Mouse (Mus musculus) embryonic facial prominence, embryonic 15.5 days (tissue): ENCODE results near the gene Apol7e. TPM values are rescaled to one million over a fixed set of nuclear protein-coding genes. Genes with fewer than 3 reads are reported as not detected.
"Not testable (repeated sequence)": the region's sequence is repeated elsewhere in the genome, so short reads cannot be mapped to it uniquely, and the experiment has no call there.

Experiments used
- ATAC-seq: fragments of 200-750 bp; cut with Nextera tagmentation; 2 replicates; pipeline ENCODE4 v1.8.0; 2017; ENCODE audit warnings: low read depth, moderate TSS enrichment; ENCODE audit not compliant: insufficient number of reproducible peaks, low FRiP score, low TSS enrichment
- H3K27ac ChIP-seq: fragments of 300-500 bp; sonication (generic); replicated peaks from 2 replicates; pipeline ENCODE4 v1.5.1; 2015; ENCODE audit warnings: mild to moderate bottlenecking, inconsistent platforms
- H3K27me3 ChIP-seq: fragments of 300-500 bp; sonication (generic); 2 replicates; pipeline ENCODE4 v1.6.1; 2015; ENCODE audit warnings: inconsistent platforms
- H3K36me3 ChIP-seq: fragments of 300-500 bp; sonication (generic); 2 replicates; pipeline ENCODE4 v1.6.1; 2015; ENCODE audit warnings: mild to moderate bottlenecking, inconsistent platforms
- H3K4me1 ChIP-seq: fragments of 300-500 bp; sonication (generic); 2 replicates; pipeline ENCODE4 v1.6.1; 2015; ENCODE audit warnings: inconsistent platforms
- H3K4me2 ChIP-seq: fragments of 300-500 bp; sonication (generic); replicated peaks from 2 replicates; pipeline ENCODE4 v1.6.1; 2015; ENCODE audit warnings: mild to moderate bottlenecking, inconsistent platforms
- H3K4me3 ChIP-seq: fragments of 300-500 bp; sonication (generic); replicated peaks from 2 replicates; pipeline ENCODE4 v1.5.1; 2015; ENCODE audit warnings: mild to moderate bottlenecking, inconsistent platforms
- H3K9ac ChIP-seq: fragments of 300-500 bp; sonication (generic); 2 replicates; pipeline ENCODE4 v1.6.1; 2015; ENCODE audit warnings: inconsistent platforms
- H3K9me3 ChIP-seq: fragments of 300-500 bp; sonication (generic); replicated peaks from 2 replicates; pipeline ENCODE4 v1.6.1; 2016; ENCODE audit warnings: inconsistent platforms
- WGBS: fragments of 180-500 bp; shearing (Covaris S2); methylation state at CpG from one replicate; pipeline ENCODE4 v1.1.7; 2015; 5-methylcytosine and 5-hydroxymethylcytosine counted together
- polyA plus RNA-seq: library from polyadenylated mRNA; unstranded; fragments of >200 nt; fragmentation: Nextera tagmentation; extraction: Ambion mirVana; gene quantifications from 2 replicates; pipeline ENCODE4 v1.2.1, GENCODE M21; 2015

The Apol7e gene
- polyA plus RNA-seq, 1 experiment from 2014 or later, result not detected

DNA sequence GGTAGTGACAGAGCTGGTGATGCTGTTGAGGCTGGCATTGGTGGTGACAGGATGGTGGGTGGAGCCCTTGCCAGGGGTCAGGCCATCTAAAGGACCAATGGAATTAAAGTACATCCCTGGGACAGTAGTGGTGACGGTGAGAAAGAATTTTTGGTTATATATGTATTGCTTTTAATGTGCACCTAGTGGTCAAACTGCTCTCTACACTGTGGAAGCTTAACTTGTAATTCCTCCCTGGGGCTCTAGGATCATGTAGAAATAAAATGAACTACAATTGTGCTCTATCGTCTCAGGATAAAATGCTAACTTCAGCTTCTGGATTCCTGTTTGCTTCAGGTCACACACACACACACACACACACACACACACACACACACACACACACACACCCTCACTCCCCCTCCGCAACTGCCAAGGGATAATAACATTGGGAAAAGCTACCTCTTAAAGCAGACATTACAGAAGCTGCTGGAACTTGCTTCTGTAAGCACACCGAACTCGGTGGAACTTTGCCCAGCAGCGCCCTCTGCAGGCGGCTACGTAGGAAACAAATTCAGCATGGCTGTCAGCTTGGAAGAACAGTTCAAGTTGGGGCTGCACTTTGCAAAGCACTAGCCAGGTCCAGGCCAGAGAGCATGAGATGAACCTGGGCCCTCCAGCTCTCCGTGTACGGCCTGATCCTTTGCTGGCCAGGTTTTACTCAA is 25.7 kb downstream of the Apol7e start:
- H3K4me2 ChIP-seq, ATAC-seq, H3K36me3 ChIP-seq, H3K4me1 ChIP-seq, H3K9ac ChIP-seq, H3K9me3 ChIP-seq, H3K27ac ChIP-seq, H3K27me3 ChIP-seq, H3K4me3 ChIP-seq: not testable (repeated sequence)
- WGBS, result 15% methylated on average over 3 of the region's 10 CpGs

DNA sequence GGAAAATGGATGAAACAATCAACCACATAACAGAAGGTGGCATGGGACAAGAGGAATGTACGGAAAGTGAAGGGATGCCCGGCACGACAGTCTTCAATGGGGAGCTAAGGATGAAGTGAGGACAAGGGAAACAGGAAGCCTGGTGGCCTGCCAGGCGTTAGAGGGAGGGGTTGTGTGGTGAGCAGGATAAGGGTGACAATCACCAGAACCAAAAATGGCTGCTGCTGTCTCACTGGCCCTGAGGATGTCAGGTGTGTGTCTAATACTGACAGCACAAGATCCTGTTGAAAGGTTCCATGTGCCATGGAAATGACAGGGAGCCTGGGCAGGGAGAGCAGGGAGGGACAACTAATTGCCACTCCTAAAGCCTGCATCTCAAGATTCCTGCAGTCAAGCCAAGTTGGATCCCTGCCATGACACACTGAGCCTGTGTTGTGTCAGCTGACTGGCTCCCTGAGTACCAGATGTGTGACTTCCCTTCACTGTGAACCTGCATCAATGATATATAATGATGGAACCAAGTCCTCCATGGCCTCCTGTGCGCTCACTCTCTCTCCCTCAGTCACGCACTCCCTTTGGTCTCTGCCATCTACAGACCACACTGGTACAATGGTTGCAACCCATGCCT is 26.9 kb downstream of the Apol7e start:
- not testable (repeated sequence) for H3K4me2 ChIP-seq, H3K9ac ChIP-seq, H3K4me3 ChIP-seq, H3K27ac ChIP-seq, ATAC-seq, H3K36me3 ChIP-seq, H3K27me3 ChIP-seq, H3K4me1 ChIP-seq, H3K9me3 ChIP-seq
- WGBS, result 69% methylated on average over 6 of the region's 6 CpGs

DNA sequence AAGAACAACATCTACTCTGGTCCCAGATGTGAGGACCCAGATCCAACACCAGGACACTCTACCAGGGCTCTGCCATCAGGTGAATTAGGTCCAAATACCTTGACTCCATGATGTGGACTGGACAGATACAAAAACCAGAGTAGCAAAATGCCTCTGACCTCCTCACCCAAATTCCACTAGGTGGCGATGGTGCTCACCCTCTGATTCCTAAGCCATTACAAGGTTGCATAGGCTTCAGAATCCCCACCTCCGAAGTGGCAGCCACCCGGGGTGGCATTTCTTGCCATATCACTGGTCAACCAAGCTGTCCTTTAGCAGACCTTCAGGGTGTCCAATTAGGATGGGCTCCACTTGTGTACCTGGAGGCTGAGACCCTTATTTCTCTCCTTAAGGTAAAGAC is 28.5 kb downstream of the Apol7e start:
- H3K9me3 ChIP-seq, H3K27ac ChIP-seq, H3K36me3 ChIP-seq, H3K27me3 ChIP-seq, H3K9ac ChIP-seq, ATAC-seq, H3K4me1 ChIP-seq, H3K4me3 ChIP-seq, H3K4me2 ChIP-seq: not testable (repeated sequence)
- WGBS, result 7% methylated on average over 3 of the region's 3 CpGs

DNA sequence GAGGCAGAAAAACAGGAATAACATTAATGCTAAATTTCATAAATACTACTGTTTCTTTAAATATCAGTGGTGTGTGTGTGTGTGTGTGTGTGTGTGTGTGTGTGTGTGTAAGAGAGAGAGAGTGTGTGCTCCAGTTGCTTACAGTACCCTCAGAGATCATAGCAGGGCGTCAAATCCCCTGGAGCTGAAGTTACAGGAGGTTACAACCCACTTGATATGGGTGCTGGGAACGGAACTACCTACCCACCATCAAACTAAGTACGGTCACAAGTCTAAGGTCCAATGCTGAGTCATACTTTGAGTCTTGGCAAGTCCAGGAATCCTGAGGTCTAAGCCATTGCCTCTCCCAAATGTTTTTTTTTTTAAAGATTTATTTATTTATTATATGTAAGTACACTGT is 29.1 kb downstream of the Apol7e start:
- H3K4me2 ChIP-seq, H3K4me3 ChIP-seq, H3K9me3 ChIP-seq, H3K36me3 ChIP-seq, H3K4me1 ChIP-seq, H3K27me3 ChIP-seq, ATAC-seq, H3K27ac ChIP-seq, H3K9ac ChIP-seq: not testable (repeated sequence)
- WGBS, result 78% methylated on average over 3 of the region's 3 CpGs

DNA sequence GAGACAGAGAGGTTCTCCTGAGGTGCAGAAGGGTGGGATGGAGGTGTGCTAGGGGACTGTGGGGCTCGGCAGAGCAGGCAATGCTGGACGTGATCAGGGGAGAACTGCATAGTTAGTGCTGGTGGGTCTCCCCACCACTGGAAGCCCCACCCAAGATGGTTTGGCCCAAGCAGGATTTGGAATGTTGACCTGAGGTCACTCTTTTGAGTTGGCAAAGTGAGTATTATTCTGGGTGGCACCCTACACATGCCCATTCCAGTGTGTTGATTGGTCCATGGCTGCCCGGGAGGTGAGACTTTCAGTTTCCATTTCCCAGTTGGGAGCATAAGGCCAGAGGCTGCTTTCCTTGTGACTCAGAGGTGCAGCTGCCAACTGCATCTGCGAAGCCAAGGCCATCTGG is 30.1 kb downstream of the Apol7e start, which contains the start of gene Apol9b:
Gene Apol9b (plus strand): TSS at position 301 of the 400 bp plus-strand sequence.
- WGBS, result 50% methylated on average over 1 of the region's 4 CpGs
- not testable (repeated sequence) for H3K9me3 ChIP-seq, H3K4me3 ChIP-seq, H3K4me2 ChIP-seq, H3K27me3 ChIP-seq, H3K36me3 ChIP-seq, H3K4me1 ChIP-seq, H3K27ac ChIP-seq, ATAC-seq, H3K9ac ChIP-seq

DNA sequence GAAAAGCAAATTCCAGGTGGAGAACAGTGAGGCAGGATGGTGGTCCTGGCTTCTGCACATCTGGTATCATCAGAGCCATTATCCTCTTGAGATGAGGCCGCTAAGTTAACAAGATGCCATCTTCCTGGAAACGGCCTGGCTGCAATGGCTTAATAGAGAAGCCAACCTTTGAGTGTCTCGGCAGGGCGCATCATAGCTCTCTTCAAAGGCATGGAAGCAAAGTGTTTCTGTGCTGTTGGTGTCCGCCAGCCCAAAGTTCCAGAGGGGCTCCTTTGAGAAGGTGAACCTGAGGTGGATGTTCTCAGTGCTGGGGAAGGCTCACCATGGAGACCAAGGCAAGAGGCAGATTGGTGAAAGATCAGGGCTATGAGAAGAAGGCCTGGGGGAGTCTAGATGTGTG is 32.9 kb downstream of the Apol7e start:
- no peak for ATAC-seq
- WGBS, result 85% methylated on average over 5 of the region's 5 CpGs
- no peak overlapping the region for H3K9ac ChIP-seq
- H3K36me3 ChIP-seq, result no peaks in the 10 kb centered on the region
- H3K27ac ChIP-seq, result no peak overlapping the region
- H3K27me3 ChIP-seq, result no peaks in the 10 kb centered on the region
- no peaks in the 10 kb centered on the region for H3K4me1 ChIP-seq
- no peak overlapping the region for H3K4me2 ChIP-seq
- H3K4me3 ChIP-seq, result no peak overlapping the region
- H3K9me3 ChIP-seq, result no peaks in the 10 kb centered on the region

DNA sequence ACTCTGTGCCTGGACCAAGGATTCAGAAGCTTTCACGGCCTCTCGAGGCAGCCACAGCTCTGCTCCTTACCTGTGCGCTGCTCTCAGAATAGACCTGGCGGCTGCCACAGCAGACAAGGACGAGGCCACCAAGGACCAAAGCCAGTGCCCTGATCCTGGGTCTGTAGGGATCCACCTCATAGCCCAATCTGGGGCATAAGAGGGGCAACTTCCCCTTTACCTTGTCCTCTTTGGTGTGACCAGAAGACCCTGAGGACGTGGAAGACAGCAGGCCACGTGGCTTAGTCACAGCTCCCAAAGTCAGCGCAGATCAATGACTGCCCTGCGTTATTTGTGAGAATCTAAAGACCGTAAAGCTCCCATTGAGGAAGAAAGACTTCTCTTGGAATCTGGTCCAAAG is 34.2 kb downstream of the Apol7e start:
- not testable (repeated sequence) for H3K4me3 ChIP-seq, H3K27ac ChIP-seq, H3K9me3 ChIP-seq, H3K27me3 ChIP-seq, H3K36me3 ChIP-seq, H3K4me1 ChIP-seq, H3K4me2 ChIP-seq, ATAC-seq, H3K9ac ChIP-seq
- 69% methylated on average over 10 of the region's 10 CpGs for WGBS

DNA sequence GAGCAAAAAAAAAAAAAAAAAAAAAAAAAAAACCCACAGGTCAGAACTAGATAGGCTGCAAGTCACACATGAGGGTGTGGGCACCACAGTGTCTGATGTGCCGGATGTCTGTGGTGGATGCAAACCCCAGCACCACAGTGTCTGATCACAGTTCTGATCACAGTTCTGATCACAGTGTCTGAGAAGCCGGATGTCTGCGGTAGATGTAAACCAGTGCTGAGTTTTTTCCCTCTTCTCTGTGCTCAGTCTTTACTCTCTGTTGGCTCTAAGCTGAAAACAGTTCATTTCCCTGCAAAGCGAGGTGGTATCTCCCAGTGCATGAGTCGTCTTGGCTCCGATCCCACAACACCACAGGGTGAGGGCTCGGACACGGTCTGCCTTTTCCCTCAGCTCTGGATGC is 34.7 kb downstream of the Apol7e start:
- not testable (repeated sequence) for H3K27me3 ChIP-seq, H3K4me1 ChIP-seq, H3K36me3 ChIP-seq, H3K9me3 ChIP-seq, H3K9ac ChIP-seq, H3K4me3 ChIP-seq, ATAC-seq, H3K4me2 ChIP-seq, H3K27ac ChIP-seq
- WGBS, result 73% methylated on average over 8 of the region's 8 CpGs

DNA sequence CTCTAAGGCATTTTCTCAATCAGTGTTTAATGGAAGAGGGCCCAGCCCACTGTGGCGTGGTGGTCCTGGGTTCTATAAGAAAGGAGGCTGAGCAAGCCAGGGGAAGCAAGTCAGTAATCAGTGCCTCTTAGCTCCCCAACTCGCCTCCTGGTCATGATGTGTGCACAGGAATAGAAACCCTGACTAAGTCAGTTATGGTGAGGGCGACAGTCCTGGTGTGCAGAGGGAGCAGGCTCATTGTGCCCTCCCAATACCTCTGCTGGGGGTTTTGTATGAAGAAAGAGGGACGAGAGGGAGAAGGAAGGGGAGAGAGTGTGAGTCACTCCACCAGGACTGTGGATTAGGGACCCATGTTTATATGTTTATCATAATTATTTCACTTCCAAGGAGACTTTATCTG is 35.2 kb downstream of the Apol7e start:
- H3K9me3 ChIP-seq, ATAC-seq, H3K4me2 ChIP-seq, H3K4me3 ChIP-seq, H3K27ac ChIP-seq, H3K36me3 ChIP-seq, H3K9ac ChIP-seq, H3K4me1 ChIP-seq, H3K27me3 ChIP-seq: not testable (repeated sequence)
- WGBS, result 61% methylated on average over 4 of the region's 4 CpGs

DNA sequence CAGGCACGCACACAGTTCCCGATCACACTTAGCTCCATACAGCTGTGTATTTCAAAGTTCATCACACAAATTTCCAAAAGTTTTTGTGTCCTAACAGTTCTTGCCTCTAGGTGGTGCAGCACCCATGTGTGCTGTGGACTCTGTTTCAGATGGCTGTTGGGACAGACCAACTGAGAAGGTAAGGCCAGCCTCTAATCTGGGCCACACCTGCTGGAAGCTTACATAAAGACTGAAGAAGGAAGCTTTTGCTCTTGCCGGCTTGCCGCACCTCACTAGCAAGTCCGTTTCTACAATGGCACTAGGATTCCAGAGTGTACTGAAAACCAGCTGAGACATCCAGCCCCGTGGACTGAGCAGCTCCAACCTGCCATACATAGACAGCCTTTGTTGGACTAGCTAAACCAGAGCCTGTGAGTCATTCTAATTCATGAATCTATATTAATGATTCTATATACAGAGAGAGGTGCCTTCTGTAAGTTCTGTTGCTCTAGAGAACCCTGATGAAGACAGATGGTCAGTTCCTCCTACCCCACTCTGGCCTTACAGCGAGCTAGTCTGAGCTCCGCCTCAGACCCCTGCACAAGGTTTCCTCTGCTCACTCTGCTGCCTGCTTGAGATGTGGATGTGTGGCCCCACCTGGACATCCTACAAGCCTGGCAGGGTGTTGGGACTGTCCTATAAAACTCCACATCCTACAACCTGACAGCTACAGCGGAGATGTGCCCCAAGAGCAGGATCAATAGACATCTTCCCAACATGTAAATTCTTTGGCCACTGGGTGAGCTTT is 42.0 kb downstream of the Apol7e start:
- Histone ChIP-seq H3K27me3 (no peaks in the 10 kb centered on the region), H3K4me2 (no peak overlapping the region), H3K9me3 (no peaks in the 10 kb centered on the region), H3K4me3 (no peak overlapping the region), H3K36me3 (no peaks in the 10 kb centered on the region), H3K9ac (no peak overlapping the region), H3K27ac (no peak overlapping the region), H3K4me1 (no peaks in the 10 kb centered on the region)
- no peak for ATAC-seq
- WGBS, result 70% methylated on average over 9 of the region's 9 CpGs

DNA sequence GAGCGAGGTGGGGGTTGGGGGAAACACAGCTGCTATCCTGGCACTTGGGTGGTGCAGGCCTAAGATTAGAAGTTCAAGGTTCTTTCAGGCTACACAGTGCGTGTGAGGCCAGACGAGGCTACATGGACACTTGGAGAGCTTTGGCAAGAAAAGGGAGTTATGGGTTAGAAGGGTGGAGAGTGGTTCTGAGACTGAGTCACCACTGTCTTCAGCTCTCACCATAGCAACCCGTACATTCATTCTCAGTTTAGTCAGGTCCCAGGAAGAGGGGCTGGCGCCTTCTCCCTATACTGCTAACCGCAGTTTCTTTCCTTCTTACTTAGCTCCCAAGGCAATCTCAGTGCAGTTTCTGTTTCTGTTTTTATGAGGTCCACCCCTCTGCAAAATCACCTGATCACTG is 42.9 kb downstream of the Apol7e start:
- not testable (repeated sequence) for H3K4me3 ChIP-seq, H3K9me3 ChIP-seq, H3K4me2 ChIP-seq, H3K4me1 ChIP-seq, H3K9ac ChIP-seq, ATAC-seq, H3K27ac ChIP-seq, H3K36me3 ChIP-seq, H3K27me3 ChIP-seq
- WGBS, result 89% methylated on average over 6 of the region's 6 CpGs
